Mouse (Mus musculus) midbrain, embryonic 16.5 days (tissue): Measurements from ENCODE around the gene Lnx2. TPM values are rescaled to one million over a fixed set of nuclear protein-coding genes. Genes with fewer than 3 reads are reported as not detected.

Experiments
- ATAC-seq: fragments of 200-750 bp; cut with Nextera tagmentation; 2 replicates; pipeline ENCODE4 v1.8.0; 2017; ENCODE audit warnings: moderate TSS enrichment
- H3K27ac ChIP-seq: fragments of 300-500 bp; sonication (generic); 2 replicates; pipeline ENCODE4 v1.5.1; 2014; ENCODE audit warnings: mild to moderate bottlenecking, low read length, mixed read lengths
- H3K27me3 ChIP-seq: fragments of 300-500 bp; sonication (generic); 2 replicates; pipeline ENCODE4 v1.6.1; 2014; ENCODE audit warnings: low read depth, low read length, mixed read lengths; ENCODE audit not compliant: control insufficient read depth, insufficient read depth
- H3K36me3 ChIP-seq: fragments of 300-500 bp; sonication (generic); 2 replicates; pipeline ENCODE4 v1.6.1; 2014; ENCODE audit warnings: mild to moderate bottlenecking, low read length, moderate library complexity, mixed read lengths; ENCODE audit not compliant: control insufficient read depth, insufficient read depth
- H3K4me1 ChIP-seq: fragments of 300-500 bp; sonication (generic); 2 replicates; pipeline ENCODE4 v1.6.1; 2014; ENCODE audit warnings: mild to moderate bottlenecking, low read length, mixed read lengths; ENCODE audit not compliant: control insufficient read depth, insufficient read depth
- H3K4me2 ChIP-seq: fragments of 300-500 bp; sonication (generic); 2 replicates; pipeline ENCODE4 v1.6.1; 2014; ENCODE audit warnings: mild to moderate bottlenecking, low read length, mixed read lengths
- H3K4me3 ChIP-seq: fragments of 300-500 bp; sonication (generic); 2 replicates; pipeline ENCODE4 v1.5.1; 2014; ENCODE audit warnings: low read depth, mild to moderate bottlenecking, low read length, moderate library complexity, mixed read lengths
- H3K9ac ChIP-seq: fragments of 300-500 bp; sonication (generic); 2 replicates; pipeline ENCODE4 v1.6.1; 2014; ENCODE audit warnings: low read depth, low read length, mixed read lengths
- H3K9me3 ChIP-seq: fragments of 300-500 bp; sonication (generic); replicated peaks from 2 replicates; pipeline ENCODE4 v1.6.1; 2014; ENCODE audit warnings: mild to moderate bottlenecking, low read length, mixed read lengths; ENCODE audit not compliant: control insufficient read depth, poor library complexity, severe bottlenecking
- WGBS: fragments of 180-500 bp; shearing (Covaris S2); extraction: QIAGEN DNeasy Blood & Tissue Kit; methylation state at CpG from one replicate; pipeline ENCODE4 v1.1.7; 2014; 5-methylcytosine and 5-hydroxymethylcytosine counted together
- polyA plus RNA-seq: library from polyadenylated mRNA; unstranded; fragments of >200 nt; fragmentation: Nextera tagmentation; extraction: Ambion mirVana; gene quantifications from 2 replicates; pipeline ENCODE4 v1.2.1, GENCODE M21; 2015

Gene Lnx2
- polyA plus RNA-seq, 1 experiment from 2014 or later, result 4.5 TPM

DNA sequence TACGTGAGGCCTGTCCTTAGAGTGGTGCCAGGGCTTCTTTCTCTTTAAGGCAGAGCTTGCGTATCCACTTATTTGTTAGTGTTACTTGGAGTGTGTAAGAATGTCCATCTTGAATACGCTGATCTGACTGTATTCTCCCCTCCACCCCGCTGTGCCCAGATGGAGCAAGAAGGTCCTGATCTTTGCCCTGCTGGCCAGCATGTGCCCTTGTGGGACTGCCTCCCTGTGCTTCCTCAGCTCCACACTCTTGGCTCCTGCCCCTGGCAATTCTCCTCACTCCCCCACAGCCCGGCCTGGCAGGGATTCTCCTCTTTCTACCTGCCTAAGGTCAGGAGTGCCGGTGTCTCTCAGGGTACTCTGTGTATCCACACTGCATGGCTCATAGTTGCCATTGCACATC, 95.0 kb downstream of the Lnx2 start:
- Histone ChIP-seq H3K4me1 (no peaks in the 10 kb centered on the region; the same call in 1 of the 2 replicates), H3K4me3 (no peak overlapping the region), H3K27me3 (peaks cover 2% of the 10 kb centered on the region), H3K9ac (no peak overlapping the region), H3K27ac (no peak overlapping the region), H3K4me2 (no peak overlapping the region), H3K9me3 (no peaks in the 10 kb centered on the region), H3K36me3 (no peaks in the 10 kb centered on the region)
- ATAC-seq, result no peak
- WGBS, result 82% methylated on average over 6 of the region's 6 CpGs

DNA sequence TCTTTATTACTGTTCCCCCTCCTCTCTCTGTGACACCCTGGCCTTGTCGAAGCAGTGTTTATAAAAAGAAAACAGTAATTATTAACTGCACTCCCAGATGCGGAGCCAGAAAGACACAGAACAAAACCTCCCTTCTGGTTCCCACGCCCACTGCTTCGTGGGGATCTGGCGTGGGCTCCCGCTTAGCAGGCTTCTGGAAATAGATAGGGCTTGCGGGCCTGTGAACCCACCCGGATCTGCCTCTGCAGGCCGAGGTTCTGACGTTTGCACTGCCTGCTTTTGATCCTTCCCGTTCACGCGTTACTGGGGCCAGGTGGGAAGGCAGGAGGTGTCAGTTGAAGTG, 101.6 kb downstream of the Lnx2 start:
- Histone ChIP-seq H3K4me1 (no peaks in the 10 kb centered on the region), H3K27ac (no peak overlapping the region), H3K27me3 (no peaks in the 10 kb centered on the region), H3K9ac (no peak overlapping the region), H3K4me2 (no peak overlapping the region), H3K9me3 (no peaks in the 10 kb centered on the region), H3K4me3 (no peak overlapping the region), H3K36me3 (no peaks in the 10 kb centered on the region)
- no peak for ATAC-seq
- 76% methylated on average over 13 of the region's 13 CpGs for WGBS

- H3K9ac ChIP-seq, result no peak overlapping the region
- H3K4me1 ChIP-seq, result no peaks in the 10 kb centered on the region
- H3K9me3 ChIP-seq, result no peaks in the 10 kb centered on the region
- WGBS, result 83% methylated on average over 25 of the region's 25 CpGs
- H3K4me3 ChIP-seq, result no peak overlapping the region
- no peak for ATAC-seq
- no peaks in the 10 kb centered on the region for H3K27me3 ChIP-seq
- H3K27ac ChIP-seq, result no peak overlapping the region
- H3K36me3 ChIP-seq, result no peaks in the 10 kb centered on the region
- H3K4me2 ChIP-seq, result no peak overlapping the region
Measured at GRCm38 (mm10) chr5:146973858-146974780, 102.3 kb downstream of the Lnx2 start.

DNA sequence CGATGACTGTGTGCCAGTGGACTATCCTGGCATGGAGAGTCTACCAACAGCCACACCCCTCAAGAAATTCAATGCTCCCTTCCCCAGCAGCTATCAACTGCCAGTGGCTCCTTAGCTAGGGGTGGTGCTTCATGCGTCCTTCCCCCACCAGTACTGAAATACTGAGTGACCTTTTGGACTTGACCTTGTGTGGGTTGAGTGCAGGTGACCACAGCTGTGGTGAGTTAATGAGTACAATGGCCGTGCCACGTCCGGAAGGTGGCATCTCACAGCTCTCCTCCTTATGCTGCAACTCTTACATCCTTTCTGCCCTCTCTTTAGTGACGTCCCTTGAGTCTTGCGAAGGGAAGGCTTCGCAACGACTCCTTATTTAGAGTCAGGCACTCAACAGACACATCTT, 103.0 kb downstream of the Lnx2 start:
- no peaks in the 10 kb centered on the region for H3K4me1 ChIP-seq
- no peaks in the 10 kb centered on the region for H3K27me3 ChIP-seq
- H3K4me3 ChIP-seq, result no peak overlapping the region
- H3K4me2 ChIP-seq, result no peak overlapping the region
- no peak for ATAC-seq
- H3K9me3 ChIP-seq, result no peaks in the 10 kb centered on the region
- 92% methylated on average over 9 of the region's 9 CpGs for WGBS
- H3K9ac ChIP-seq, result no peak overlapping the region
- H3K27ac ChIP-seq, result no peak overlapping the region
- H3K36me3 ChIP-seq, result no peaks in the 10 kb centered on the region

GRCm38 (mm10) chr5:146971776-146972561, 104.4 kb downstream of the Lnx2 start:
- H3K27me3 ChIP-seq, result no peaks in the 10 kb centered on the region
- no peak for ATAC-seq
- 71% methylated on average over 10 of the region's 10 CpGs for WGBS
- no peak overlapping the region for H3K9ac ChIP-seq
- no peaks in the 10 kb centered on the region for H3K9me3 ChIP-seq
- no peaks in the 10 kb centered on the region for H3K4me1 ChIP-seq
- H3K36me3 ChIP-seq, result no peaks in the 10 kb centered on the region
- no peak overlapping the region for H3K4me2 ChIP-seq
- no peak overlapping the region for H3K4me3 ChIP-seq
- no peak overlapping the region for H3K27ac ChIP-seq

GRCm38 (mm10) chr5:146968695-146969393, 107.5 kb downstream of the Lnx2 start:
- H3K4me1 ChIP-seq, result peaks cover 2% of the 10 kb centered on the region; the same call in 1 of the 2 replicates
- H3K4me2 ChIP-seq, result no peak overlapping the region
- no peak overlapping the region for H3K27ac ChIP-seq
- ATAC-seq, result no peak
- H3K9me3 ChIP-seq, result no peaks in the 10 kb centered on the region
- no peak overlapping the region for H3K4me3 ChIP-seq
- H3K36me3 ChIP-seq, result no peaks in the 10 kb centered on the region
- H3K27me3 ChIP-seq, result no peaks in the 10 kb centered on the region
- H3K9ac ChIP-seq, result no peak overlapping the region
- WGBS, result 35% methylated on average over 13 of the region's 13 CpGs

Other genes starting within 250 kb of the Lnx2 start
- 300 and 310 TPM in 2 replicates for gene Rpl21, start 243.7 kb downstream of the Lnx2 start, polyA plus RNA-seq
- 10.2 and 10.8 TPM in 2 replicates for gene Rasl11a, start 231.5 kb downstream of the Lnx2 start, polyA plus RNA-seq
- 112 and 116 TPM in 2 replicates for gene Gtf3a, start 127.9 kb downstream of the Lnx2 start, polyA plus RNA-seq
- 28.4 and 31.2 TPM in 2 replicates for gene Mtif3, start 112.8 kb downstream of the Lnx2 start, polyA plus RNA-seq
- gene Polr1d, start 464 bp upstream of the Lnx2 start, polyA plus RNA-seq, result 87.6 and 89.7 TPM in 2 replicates
- 2.2 and 4.2 TPM in 2 replicates for gene Gsx1, start 112.1 kb upstream of the Lnx2 start, polyA plus RNA-seq
- gene Pdx1, start 193.4 kb upstream of the Lnx2 start, polyA plus RNA-seq, result not detected in 2 replicates
- not detected in 2 replicates for gene Cdx2, start 230.7 kb upstream of the Lnx2 start, polyA plus RNA-seq
- gene Urad, start 245.9 kb upstream of the Lnx2 start, polyA plus RNA-seq, result not detected in 2 replicates